Mouse (Mus musculus) common myeloid progenitor, adult 5-6 weeks (primary cell): ENCODE results near the gene Rnf34. TPM values are rescaled to one million over a fixed set of nuclear protein-coding genes. Genes with fewer than 3 reads are reported as not detected.

Experiments used
- ATAC-seq: replicated peaks from 2 replicates; pipeline ENCODE4 v1.8.0; 2016; ENCODE audit warnings: low read depth, mild to moderate bottlenecking, moderate TSS enrichment, inconsistent platforms; ENCODE audit not compliant: poor library complexity, severe bottlenecking
- total RNA-seq: library from RNA; stranded (forward); fragments of 200-1000, 187-1606 nt; gene quantifications from 2 replicates; pipeline ENCODE4 v1.2.3, GENCODE M21; 2017

Rnf34 gene
- total RNA-seq, 1 experiment from 2014 or later: 15.3 TPM

DNA sequence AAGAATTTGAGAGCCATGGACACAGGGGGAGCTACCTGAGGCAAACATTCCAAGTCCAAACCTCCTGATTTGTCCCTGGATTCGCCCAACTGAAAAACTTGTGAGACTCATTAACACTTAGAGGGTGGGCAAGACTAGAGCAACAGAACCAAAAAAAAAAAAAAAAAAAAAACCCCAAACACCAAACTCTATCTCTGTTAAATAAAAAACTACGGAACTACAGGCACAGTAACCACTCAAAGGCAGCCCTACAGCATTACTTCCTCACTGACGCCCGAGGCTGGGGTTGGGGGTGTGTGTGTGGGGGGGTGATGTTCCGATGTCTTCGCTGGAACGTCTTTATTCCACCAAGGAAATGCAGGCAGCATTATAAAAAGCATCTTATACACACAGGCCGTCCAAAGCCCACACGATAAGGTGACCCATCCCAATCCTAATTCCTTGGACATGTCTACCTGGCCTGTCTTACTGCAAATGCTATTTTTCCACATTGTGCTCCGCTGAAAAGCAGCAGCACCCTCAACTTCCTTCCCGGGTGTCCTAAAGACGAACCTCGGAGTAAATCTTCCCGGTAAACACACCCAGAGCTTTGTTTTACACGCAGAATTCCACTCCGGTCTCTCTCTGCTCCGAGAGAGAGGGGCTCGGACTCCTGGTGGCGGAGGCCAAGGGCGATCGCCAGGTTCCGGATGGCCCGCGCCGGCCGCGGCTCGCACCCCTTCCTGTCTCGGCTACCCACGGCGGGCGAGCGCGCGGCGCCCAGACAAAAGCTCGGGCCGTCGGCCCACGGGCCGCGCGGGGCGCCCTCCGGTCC lies 49.3 kb downstream of the Rnf34 start:
- ATAC-seq: peak; percentile 26; the same call in 1 of the 2 replicates

DNA sequence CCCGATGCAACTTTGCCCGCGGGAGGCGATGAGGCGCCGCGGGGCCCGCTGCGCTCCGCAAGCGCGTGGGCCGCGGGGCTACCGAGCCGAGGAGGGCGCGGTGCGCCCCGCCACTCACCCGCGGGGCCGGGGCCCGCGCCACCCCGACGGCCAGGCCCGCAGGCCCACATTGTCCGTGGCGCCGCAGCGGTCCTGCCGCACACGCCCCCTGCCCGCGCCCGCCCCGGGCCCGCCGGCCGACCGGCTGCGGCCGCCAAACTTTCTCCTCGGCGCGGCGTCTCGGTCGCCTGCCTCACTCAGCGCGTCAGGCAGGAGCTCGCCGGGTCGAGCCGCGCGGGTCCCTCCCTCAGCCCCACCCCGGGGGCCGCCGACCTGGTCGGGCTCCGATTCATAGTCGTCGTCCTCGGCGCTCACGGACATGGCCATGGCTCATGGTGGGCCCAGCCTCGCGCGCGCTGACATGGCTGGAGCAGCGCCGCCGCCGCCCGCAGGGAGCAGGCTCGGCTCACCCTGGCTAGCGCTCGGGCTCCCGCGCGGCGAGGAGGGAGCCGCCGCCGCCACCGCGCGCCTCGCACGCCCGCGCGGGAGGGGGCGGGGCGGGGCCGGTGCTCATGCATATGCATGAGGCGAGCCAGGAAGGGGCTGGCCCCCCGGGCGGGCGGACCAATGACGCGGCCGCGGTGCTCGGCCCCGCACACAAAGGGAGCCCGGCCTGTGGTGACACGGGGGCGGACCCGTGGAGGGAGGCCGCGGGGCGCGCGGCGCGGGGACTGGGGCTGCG lies 50.1 kb downstream of the Rnf34 start:
- peak; percentile 69 for ATAC-seq

DNA sequence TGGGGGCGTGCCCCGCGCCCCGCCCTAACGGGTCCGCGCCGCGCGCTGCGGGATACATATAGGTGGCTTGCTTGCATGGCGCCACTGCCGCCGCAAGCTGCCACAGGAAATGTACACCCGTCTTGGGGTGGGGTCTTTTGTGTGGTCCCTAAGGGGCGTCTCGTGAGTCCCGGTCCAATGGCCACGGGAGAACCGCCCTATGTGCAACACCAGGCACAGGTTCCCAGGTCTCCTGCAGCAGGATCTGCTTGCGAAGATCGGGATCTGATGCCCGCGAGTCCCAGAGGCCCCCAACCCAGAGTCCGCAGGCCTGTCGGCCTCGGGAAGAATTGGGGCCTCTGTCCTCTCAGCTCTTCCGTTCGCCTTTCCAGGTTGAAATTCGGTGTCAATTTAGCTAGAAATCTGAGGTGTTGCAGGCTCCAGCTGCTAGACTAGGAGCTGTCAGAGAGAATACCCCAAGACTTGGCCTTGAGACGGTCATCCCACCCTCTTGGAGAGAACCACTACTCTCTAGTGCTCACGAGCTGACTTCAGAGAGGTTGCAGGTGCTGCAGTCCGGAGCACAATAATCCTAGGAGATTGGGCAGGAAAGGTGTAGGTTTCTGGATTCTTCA lies 50.8 kb downstream of the Rnf34 start:
- no peak for ATAC-seq

DNA sequence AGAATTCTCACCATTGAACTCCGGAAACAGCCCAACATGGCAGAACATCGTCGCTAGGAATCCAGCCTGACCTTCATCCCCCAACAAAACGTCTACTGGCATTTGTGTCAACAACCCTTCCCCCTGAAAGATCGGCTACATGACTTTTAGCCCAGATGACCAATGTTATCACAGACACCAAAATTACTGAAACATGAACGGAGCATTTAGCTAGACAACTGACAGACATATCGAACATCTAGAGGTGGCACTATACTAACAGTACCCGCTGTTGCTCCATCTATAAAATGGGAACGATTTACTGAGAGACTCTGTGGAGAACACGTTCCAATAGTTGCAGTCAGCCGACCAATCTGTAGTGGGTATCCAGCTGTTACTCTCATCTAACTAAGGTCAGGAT lies 51.3 kb downstream of the Rnf34 start:
- ATAC-seq: no peak

DNA sequence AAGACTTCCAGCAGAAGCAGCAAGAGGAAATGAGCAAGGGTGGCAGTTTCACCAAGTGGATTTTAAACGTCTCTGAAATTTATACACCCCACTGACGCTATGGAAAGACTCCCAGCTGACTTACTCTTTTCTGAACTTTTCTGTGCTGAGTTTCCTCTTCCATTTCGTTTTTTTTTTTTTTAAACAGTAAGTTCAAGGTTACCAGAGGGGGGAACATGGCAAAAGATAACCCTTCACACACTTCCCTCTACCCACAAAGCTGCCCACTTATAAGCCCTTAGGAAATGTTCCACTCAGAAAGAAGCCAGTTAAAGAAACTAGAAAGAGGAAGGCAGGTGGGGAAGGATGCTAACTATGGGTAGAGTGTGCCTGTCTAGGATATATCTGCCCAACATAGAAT lies 51.8 kb downstream of the Rnf34 start:
- ATAC-seq: peak; percentile 49

DNA sequence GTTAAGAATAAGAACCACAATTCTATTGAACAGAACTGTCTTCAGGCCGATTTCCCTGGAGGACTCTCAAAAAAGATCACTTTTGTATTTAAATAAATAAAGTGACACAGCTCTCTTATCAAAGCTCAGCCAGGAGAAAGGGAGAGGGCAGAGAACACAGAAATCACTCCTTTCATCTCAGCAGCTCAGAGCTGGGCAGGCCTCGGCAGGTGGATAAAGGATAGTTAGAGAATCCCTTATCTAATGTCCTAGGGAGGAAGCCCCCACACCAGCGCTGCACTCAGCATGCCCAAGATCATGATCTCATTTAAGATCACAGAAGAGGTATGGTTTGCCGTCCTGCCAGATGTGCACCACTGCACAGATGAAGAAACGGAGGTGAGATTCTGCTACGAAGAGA lies 52.4 kb downstream of the Rnf34 start:
- no peak for ATAC-seq

DNA sequence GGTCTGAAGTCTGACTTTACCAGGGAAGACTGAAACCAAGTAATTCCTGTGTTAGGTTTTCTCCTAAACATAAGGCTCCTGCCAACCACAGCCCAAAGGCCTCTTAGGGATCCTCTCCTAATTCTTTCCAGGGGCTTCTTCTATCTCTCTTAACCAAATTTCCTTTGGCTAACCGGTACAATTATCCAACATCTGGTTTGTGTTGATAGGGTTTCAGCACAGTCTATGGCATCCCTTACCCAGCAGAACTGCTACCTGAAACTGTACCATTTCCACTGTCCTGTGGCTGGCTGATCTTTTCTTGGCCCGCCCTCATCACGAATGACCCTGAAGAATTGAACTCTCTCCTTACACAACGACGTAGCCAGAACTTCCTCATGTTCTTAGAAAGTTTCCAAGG lies 53.3 kb downstream of the Rnf34 start:
- peak; percentile 30 for ATAC-seq

DNA sequence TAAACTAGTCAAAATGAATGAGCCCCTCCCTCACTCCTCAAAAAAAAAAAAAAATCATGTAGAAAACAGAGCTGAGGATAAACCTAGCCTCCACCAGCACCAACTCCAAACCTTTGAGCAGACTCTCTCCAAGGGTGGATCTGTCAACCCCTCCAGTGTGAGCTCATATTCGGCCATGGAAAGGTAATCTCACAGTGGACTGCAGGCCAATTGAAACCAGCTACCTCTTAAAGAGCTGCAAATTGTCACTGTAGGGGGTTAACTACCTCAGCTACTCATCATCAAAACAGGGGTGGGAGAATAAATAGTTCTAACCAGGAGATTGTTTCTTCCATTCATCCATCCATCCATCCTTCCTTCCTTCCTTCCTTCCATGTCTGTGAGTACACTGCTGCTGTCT lies 57.3 kb downstream of the Rnf34 start:
- no peak for ATAC-seq

DNA sequence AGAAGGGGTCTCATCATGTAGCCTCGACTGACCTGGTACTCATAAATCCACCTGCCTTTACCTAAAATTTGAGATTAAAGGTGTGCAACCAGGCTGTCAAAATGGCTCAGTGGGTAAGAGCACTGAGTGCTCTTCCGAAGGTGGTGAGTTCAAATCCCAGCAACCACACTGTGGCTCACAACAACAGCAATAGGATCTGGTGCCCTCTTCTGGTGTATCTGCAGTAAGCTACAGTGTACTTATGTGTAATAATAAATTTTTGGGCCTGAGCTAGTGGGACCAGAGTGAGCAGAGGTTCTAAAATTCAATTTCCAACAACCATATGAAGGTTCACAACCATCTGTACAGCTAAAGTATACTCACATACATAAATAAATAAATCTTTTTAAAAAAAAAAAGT lies 58.2 kb downstream of the Rnf34 start:
- ATAC-seq: no peak

DNA sequence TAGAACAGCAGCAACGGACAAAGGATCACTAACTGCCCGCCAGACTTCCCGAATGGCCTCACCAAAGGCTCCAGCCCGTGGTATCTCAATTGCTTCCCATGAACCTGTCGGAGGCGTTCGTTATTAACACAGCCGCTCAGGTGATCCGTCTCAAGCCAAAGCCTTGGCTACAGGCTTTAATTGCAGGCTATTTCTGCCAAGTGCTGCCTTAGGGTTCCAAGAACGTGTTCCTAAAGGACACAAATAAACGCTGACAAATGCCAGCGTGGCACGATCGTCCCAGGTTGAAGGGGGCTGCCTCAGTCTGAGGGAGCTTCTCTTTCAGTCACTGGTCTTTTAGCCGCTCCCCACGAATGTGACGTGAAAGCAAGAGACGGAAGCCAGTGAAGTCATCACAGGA lies 59.6 kb downstream of the Rnf34 start:
- no peak for ATAC-seq

DNA sequence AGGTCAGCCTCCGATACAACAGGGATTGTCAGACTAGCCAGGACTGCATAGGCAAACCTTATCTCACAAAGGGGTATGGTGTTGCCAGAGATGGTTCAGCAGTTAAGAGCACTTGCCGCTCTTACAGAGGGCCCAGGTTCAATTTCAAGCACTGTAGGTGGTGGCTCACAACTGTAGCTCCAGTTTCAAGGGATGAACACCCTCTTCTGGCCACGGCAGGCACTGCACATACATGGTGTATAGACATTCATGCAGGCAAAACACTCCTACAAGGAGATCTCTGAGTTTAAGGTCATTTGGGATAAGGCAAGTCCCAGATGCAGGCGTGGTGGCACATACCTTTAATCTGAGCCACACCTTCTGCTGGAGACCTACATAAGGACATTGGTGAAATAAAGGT lies 63.0 kb downstream of the Rnf34 start:
- no peak for ATAC-seq

DNA sequence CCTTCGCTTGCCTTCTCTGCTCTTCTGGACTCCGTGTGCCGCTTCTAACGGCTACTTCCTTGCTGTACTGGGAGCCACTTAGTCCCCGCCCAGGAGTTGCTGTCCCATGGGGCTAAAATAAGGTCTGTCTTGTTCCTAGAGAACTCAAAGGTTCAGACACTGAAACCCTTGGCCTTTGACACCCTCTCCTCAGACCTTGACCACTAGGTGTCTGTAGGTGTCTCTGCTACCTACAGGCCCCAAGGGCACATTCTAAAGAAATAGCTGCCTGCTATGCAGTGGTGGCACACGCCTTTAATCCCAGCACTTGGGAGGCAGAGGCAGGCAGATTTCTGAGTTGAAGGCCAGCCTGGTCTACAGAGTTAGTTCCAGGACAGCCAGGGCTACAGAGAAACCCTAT lies 66.3 kb downstream of the Rnf34 start:
- ATAC-seq: no peak

DNA sequence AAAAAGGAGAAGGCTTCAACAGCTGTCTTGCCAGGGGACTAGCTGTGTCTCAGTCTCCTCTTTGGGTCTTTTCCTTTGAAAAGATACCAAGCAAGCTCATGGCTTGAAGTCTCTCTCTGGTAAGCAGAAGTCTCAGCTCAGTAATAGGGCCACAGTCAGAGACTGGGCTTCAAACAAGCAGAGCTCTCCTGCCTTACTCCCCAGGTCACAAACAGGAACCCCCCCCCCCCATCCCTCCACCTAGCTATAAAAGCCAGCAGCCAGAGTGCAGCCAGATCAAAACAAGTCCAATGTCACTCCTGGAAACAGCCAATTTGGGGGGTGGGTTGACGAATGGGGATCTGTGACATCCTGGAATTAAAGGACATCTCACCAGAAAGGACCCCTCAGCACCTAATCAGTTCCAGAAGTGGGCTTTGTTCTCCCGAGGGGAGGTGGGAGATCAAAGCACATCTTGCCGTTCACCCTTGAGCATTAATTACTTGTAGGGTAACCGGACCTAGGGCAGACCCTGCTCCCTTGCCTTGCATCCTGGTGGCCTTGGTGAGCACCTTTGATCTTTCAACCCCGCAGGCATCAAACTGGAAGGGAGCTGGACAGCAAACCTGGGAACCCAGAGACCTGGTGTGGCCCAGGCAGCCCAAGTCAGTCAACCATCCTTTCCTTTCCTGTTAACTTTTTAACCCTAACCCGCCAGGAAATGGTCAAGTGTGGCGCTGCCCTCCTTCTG lies 68.3 kb downstream of the Rnf34 start:
- no peak for ATAC-seq

DNA sequence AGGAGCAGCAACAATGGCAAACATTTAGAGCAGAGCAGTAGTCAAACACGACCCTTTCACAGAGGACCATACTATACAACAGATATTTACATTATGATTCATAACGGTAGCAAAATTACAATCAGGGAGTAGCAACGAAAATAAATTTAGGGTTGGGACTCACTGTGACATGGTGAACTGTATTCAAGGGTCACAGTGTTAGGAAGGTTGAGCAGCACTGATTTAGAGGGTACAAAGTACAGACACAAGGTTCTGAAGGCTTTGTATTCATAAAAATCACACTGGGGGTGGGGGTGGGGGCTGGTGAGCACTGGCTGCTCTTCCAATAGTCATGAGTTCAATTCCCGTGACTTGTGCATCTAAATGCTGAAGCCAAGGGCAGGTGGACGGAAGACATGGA lies 70.7 kb downstream of the Rnf34 start:
- ATAC-seq: no peak

Other genes starting within 250 kb of the Rnf34 start
- gene Ift81, start 235.5 kb upstream of the Rnf34 start, total RNA-seq: 6.1 and 19.6 TPM in 2 replicates
- 5.2 and 5.3 TPM in 2 replicates for gene P2rx7, start 206.1 kb upstream of the Rnf34 start, total RNA-seq
- 12.1 and 17.4 TPM in 2 replicates for gene P2rx4, start 142.5 kb upstream of the Rnf34 start, total RNA-seq
- gene Camkk2, start 70.6 kb upstream of the Rnf34 start, total RNA-seq: 20.8 and 42.9 TPM in 2 replicates
- 344 and 345 TPM in 2 replicates for gene Anapc5, start 28.7 kb upstream of the Rnf34 start, total RNA-seq
- gene Kdm2b, start 139.8 kb downstream of the Rnf34 start, total RNA-seq: 60.6 and 72.8 TPM in 2 replicates
- gene Orai1, start 165.0 kb downstream of the Rnf34 start, total RNA-seq: 10.6 and 13.0 TPM in 2 replicates
- not detected in 2 replicates for gene Morn3, start 197.0 kb downstream of the Rnf34 start, total RNA-seq
- 4.8 and 4.9 TPM in 2 replicates for gene Tmem120b, start 218.4 kb downstream of the Rnf34 start, total RNA-seq